Mouse (Mus musculus): ENCODE measurements at regions not wholly inside any gene's neighbourhood (a gene's known extent, or its start where the extent isn't known, plus 50 kb on each side); places are given as distances from the start of the nearest gene placed in this dataset.

- TF ChIP-seq CTCF (IDR thresholded peaks at IDR 0.05; ENCODE audit: extremely low read depth, insufficient read length, insufficient replicate concordance, low read depth, low read length), result no peak
- no peak for TF ChIP-seq POLR2A (IDR thresholded peaks at IDR 0.05; ENCODE audit: low read depth, low read length)
Observed at GRCm38 (mm10) chr12:77742716-77743115, 451.3 kb upstream of the Gm6657 start.

Measured in small intestine, adult 2 months (tissue).